In genomic region chr4:86124374-86124773, GRCm38 (mm10) we compare ENCODE assay signal across 8 mouse cellular contexts.
DNase-seq lines count a peak whose midpoint lies in the region; ATAC-seq and TF ChIP-seq lines count a peak whose summit lies in the region.
"Had no signal": no experiment of that assay in that cellular context is flagged by ENCODE, and none has a peak within 500 bp of the region (broad histone marks: within the 10 kb centered on the region; RNA-seq: fewer than 3 reads in every experiment).

No protein-coding gene starts in this region.

- no peak overlapping the region for H3K4me3 ChIP-seq in midbrain, postnatal 0 days (ENCODE audit: low read depth, low read length)
- H3K4me3 ChIP-seq in midbrain, embryonic 15.5 days: no peak overlapping the region
- H3K4me3 ChIP-seq in left cerebral cortex, adult 2 months: no peak overlapping the region
- H3K4me3 ChIP-seq: heart, embryonic 15.5 days had no signal

- H3K4me1 ChIP-seq in midbrain, postnatal 0 days (ENCODE audit: insufficient read depth, low read length): no peaks in the 10 kb centered on the region
- H3K4me1 ChIP-seq in midbrain, embryonic 15.5 days: no peaks in the 10 kb centered on the region

- no peaks in the 10 kb centered on the region for H3K27me3 ChIP-seq in midbrain, postnatal 0 days (ENCODE audit: insufficient read depth, low read length)
- no peaks in the 10 kb centered on the region for H3K27me3 ChIP-seq in midbrain, embryonic 15.5 days (replicated peaks)
- H3K27me3 ChIP-seq: heart, embryonic 15.5 days had no signal

- intact Hi-C loops in left cerebral cortex, adult 2 months (cut with DNase I): no loop called here

- H3K9me3 ChIP-seq in midbrain, postnatal 0 days (ENCODE audit: low read length): no peaks in the 10 kb centered on the region
- H3K9me3 ChIP-seq in midbrain, embryonic 15.5 days: no peaks in the 10 kb centered on the region
- H3K9me3 ChIP-seq: heart, embryonic 15.5 days had no signal

- DNase-seq in midbrain, postnatal 0 days (ENCODE audit: low spot score): peak; percentile 93
- DNase-seq in cerebellum, adult 11 months: peak; percentile 21
- DNase-seq in frontal cortex, postnatal 14 days (ENCODE audit: low spot score in 2 of 2): peak; percentile 10 to 33
- peak; percentile 18 to 26 for DNase-seq in left cerebral cortex, adult 2 months (ENCODE audit: extremely low spot score in 1 of 2, low spot score in 2 of 2)
- DNase-seq in natural killer cell, adult 2 months (ENCODE audit: low spot score in 2 of 2): no peak

- ATAC-seq in midbrain, postnatal 0 days (ENCODE audit: low FRiP score): no peak; the same call in 1 of the 2 replicates
- ATAC-seq in midbrain, embryonic 15.5 days (replicated peaks): no peak
- ATAC-seq in monocyte, adult 5-6 weeks (replicated peaks; ENCODE audit: insufficient number of reproducible peaks, low FRiP score, low TSS enrichment, poor library complexity, severe bottlenecking): no peak

- TF ChIP-seq CTCF in midbrain, postnatal 0 days (IDR thresholded peaks at IDR 0.05): no peak
- no peak for TF ChIP-seq CTCF in left cerebral cortex, adult 2 months (IDR thresholded peaks at IDR 0.05)

- H3K4me2 ChIP-seq in midbrain, postnatal 0 days (ENCODE audit: low read depth, low read length, poor library complexity, severe bottlenecking): no peak overlapping the region
- no peak overlapping the region for H3K4me2 ChIP-seq in midbrain, embryonic 15.5 days
- H3K4me2 ChIP-seq: heart, embryonic 15.5 days had no signal

- 56% methylated on average over 3 of the region's 3 CpGs for WGBS in midbrain, postnatal 0 days
- WGBS in midbrain, embryonic 15.5 days: 65% methylated on average over 3 of the region's 3 CpGs

- no peaks in the 10 kb centered on the region for H3K36me3 ChIP-seq in midbrain, postnatal 0 days (ENCODE audit: insufficient read depth, low read length)
- H3K36me3 ChIP-seq in midbrain, embryonic 15.5 days (replicated peaks): no peaks in the 10 kb centered on the region
- H3K36me3 ChIP-seq: heart, embryonic 15.5 days had no signal

- no peak overlapping the region for H3K9ac ChIP-seq in midbrain, postnatal 0 days (replicated peaks; ENCODE audit: low read length, poor library complexity, severe bottlenecking)
- H3K9ac ChIP-seq in midbrain, embryonic 15.5 days: no peak overlapping the region
- H3K9ac ChIP-seq: heart, embryonic 15.5 days had no signal

- H3K27ac ChIP-seq in midbrain, postnatal 0 days (ENCODE audit: low read depth, low read length): no peak overlapping the region
- H3K27ac ChIP-seq in midbrain, embryonic 15.5 days: no peak overlapping the region
- H3K27ac ChIP-seq in left cerebral cortex, adult 2 months: no peak overlapping the region
- H3K27ac ChIP-seq: heart, embryonic 15.5 days had no signal

Comparison
In these comparisons a context has a peak if more than half of its experiments do, and no peak if none do; other contexts are left out.
1. DNase-seq: peak in midbrain, postnatal 0 days (single experiment), cerebellum, adult 11 months (single experiment), frontal cortex, postnatal 14 days (2 of 2) and left cerebral cortex, adult 2 months (2 of 2); none in natural killer cell, adult 2 months (0 of 2).